Mouse (Mus musculus) Muller cell, postnatal 12 days (primary cell): ENCODE data around the gene Riox2.

Experiments used
- DNase-seq: peaks from one replicate; pipeline ENCODE4 v3.0.0-alpha.2; 2015; ENCODE audit errors: inconsistent ontology term

Riox2 gene

DNA sequence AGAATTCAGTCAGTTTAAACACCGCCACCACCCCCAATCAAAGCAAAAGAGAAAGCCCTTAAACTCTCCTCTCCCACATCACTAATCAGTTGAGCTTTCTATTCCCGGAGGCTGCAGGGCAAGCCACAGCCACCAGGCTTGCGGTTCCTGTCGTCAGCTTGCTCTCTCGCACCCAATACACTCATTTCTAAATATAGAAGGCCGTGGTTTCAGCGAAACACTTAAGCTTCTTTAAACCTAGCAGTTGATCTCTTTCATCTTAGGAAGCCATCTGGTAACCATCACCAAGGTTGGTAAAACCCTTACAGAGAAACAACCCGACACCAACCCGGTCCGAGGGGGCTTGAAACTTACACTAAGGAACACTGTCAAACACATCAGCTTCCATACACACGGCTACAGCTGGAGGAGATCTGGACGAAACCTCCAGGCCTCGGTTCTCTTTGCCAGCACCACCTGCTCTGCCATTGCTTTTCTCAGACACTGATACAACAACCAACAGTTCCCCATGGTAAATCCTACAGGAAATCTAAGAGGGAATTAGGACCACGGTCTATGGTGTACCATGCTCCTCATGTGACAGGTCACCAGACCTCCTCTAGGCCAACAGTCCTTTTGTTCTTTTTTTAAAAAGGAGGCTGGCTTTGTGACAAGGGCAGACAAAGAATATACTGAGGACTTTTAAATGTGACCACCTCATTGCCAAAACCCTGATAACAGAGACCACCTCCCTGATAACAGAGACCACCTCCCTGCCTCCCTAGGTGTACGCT is 46.1 kb downstream of the Riox2 start:
- DNase-seq, result no peak

DNA sequence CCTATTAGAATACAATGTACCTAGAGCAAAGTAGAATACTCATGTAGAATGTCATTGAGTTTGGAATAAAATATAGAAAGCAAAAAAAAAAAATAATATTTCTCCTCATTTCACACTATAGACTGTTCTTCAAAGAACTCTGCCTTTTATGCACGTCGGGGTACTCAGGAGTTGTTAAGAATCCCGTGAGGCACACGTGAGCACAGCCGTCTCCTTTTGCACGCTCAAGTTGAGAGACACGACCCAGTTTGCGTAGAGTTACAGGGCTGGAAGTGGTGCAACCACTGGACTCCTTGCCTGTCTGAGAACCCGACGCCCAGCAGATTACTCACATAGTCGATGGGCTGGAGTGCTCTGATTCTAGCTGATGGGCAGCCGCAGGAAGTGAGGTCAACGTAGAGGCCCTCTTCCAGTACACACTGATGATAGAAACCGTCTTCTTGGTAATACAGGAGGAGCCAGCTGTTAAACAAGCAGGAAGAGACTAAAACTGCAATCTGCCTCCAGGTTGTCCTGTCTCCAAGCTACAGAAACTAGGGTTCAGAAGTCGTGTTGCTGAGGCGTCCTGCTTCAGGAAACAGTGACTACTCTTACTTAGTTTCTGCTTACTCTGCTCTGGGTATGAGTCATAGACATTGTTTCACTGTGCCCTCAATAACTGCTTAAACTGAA is 50.3 kb downstream of the Riox2 start:
- no peak for DNase-seq

DNA sequence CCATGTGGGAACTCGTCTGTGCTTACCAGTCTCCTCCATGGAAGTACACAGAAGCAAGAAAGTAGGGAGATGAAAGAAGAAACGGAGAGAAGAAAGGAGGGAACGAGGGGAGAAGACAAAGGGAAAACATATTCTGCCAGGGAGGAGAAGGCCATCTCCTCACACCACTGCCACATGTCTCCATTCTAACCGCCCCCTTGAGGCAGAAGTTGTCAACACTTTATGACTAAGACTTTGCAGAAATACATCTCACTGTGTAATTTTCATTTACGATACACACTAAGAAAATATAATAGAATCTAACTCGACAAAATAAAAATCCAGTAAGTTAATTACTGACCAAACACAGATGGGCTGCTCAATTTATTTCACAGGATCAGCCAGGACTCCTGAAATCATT is 55.4 kb downstream of the Riox2 start:
- no peak for DNase-seq

DNA sequence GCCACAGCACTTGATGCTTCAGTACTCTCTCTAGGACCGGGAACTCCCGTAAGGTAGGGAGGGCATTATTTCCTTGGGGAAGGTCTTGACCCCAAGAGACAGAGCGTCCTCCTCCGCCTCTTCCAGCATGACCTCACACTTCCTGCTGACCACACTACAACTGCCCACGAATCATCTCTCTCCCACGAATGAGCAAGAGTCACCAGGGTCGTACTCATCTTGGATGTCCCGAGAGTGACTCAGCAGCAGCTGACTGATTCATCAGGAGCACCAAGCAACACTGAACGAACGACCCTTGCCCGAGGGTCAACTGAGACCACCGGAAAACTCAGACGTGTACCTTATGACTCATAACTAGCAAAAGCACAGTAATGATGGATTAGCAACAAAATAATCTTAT is 58.0 kb downstream of the Riox2 start:
- DNase-seq, result no peak

DNA sequence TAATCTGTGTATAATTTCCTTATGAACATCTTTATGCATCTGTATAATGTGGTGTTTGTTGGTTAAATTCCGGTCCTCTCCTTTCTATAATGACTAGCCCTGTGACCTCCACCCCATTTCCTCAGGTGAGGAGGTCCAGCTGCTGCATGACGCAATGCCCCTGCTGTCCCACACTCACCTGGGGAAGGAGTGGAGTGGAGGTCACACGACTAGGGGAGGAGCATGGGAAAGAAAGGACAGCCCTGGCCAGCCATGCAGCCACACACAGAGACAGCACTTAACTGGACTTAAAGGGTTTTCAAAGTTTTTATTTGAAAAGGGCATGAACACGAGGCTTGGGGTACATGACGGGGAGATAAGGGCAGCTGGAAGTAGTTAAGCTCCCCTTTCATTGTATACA is 59.7 kb downstream of the Riox2 start:
- DNase-seq, result no peak

DNA sequence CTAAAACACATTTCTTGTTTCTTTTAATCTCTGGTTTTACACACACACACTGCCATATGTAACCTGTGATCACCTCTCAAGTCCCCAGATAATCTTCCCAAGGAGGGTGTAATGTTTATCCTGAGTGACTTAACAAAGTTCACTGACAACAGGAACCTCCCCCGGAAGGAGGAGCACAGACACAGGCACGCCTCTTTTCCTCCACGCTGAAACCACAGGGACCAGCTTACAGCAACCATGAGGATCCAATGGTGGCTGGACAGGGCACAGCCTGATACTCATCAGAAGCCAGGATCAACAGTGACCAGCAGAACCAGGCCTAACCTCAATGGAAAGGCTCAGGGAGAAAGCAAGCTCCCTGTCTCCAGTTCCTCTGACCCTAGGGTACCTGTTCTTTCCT is 61.0 kb downstream of the Riox2 start:
- DNase-seq, result no peak

DNA sequence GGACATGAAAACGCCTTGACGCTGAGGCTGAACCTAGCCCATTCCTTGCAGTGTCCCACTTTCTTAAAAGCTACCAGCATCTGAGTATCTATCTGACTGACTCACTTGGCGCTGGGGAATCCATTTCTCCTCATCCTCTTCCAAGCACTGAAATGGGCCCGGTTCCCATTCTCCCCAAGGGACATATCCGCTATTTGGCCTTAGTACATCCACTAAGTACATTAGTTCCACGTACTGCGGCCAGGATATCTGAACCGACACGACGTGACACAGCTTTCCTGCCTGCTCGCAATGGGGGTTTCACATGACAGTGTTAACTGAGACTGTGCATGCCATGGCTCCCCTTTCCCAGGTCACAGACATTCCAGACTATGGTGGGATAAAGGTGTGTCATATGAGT is 62.8 kb downstream of the Riox2 start:
- DNase-seq, result no peak

DNA sequence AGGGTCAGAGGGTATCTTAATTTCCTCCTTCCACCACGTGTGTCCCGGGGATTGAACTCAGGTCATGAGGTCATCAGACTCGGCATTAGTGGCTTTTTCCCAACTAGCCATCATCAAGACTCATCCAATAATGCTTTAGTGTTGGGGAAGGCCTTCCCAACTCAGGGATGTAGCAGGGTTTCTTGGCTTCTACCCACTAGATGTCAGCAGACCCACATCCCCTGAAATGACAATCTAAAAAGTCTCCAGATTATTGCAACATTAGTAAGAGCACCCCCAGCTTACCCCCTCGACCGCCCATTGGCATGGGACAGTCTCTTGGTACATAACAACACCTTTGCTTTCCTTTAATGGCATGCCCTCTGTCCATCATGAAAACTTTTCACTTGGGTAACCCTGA is 64.1 kb downstream of the Riox2 start:
- DNase-seq, result no peak

DNA sequence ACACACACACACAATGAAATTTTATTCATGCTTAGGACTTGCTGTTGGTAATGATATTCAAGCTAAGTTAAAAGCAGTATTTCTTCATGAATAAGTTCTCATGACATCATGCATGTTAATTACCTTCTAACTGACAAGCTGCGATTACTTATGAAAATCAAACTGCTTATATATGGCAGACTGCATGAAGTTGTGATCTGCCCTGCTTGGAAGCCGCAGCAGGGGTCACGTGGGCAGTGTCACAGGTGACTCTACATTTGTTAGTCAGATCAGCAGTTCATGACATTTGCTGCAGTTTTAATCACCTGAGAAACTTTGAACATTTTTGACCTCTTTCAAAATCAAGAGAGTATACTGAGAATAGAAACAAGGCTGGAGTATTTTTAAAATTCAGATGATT is 69.4 kb downstream of the Riox2 start:
- DNase-seq, result no peak

DNA sequence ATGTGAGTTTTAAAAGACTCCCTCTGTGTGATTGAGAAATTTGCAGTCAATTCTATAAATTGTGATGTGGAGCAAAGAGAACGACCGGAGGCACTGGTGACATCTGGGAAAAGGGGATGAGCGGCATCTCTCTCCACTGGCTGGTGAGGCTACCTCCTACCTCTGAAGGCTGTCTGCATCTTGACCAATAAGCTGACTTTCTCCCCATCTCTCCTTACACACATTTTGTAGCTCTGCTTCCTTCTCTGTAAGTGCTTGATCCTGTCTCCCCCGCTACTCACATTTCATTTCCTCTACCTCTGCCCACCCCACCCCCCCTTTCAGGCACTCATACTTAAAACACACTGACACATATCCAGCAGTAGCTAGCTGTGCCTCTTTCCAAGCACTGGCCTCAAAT is 69.8 kb downstream of the Riox2 start:
- DNase-seq, result no peak
